Mouse (Mus musculus): ENCODE data around the gene Mink1.

The Mink1 gene

GRCm38 (mm10) chr11:70647716-70648420 lies 85.2 kb downstream of the Mink1 start:
- ChIA-PET POLR2A (interaction anchor here (0.7 to 23.0 kb wide), 56 partner anchors 8 to 728 kb away, joined by 3 to 737 read pairs (median 8); partner anchors contain the start of genes Spag7 (in 4 of the 4), 4930544D05Rik (in 3 of the 4), Inca1 (in 3 of the 4) and Kif1c (in 3 of the 4)), CTCF (interaction anchor here in 2 of 4 experiments (0.7 to 2.0 kb wide), 10 partner anchors 19 to 771 kb away, joined by 3 to 21 read pairs (median 4); partner anchors contain the start of genes Spag7 (in 2 of the 2), Camta2 (in 1 of the 2) and Slc2a4 (in 1 of the 2))

- ChIA-PET POLR2A (interaction anchor here in 3 of 4 experiments (1.1 to 23.0 kb wide), 10 partner anchors 9 to 124 kb away, joined by 3 to 737 read pairs (median 32); partner anchors contain the start of genes Spag7 (in 3 of the 3), Eno3 (in 2 of the 3), 4930544D05Rik (in 1 of the 3) and Camta2 (in 1 of the 3)), CTCF (no interaction called here)
Observed at GRCm38 (mm10) chr11:70648512-70648911, 85.8 kb downstream of the Mink1 start.

- CTCF ChIA-PET, result interaction anchor here in 1 of 4 experiments (0.6 kb wide), 1 partner anchor 128 kb away, joined by 3 read pairs; no protein-coding TSS in a partner anchor
Observed at GRCm38 (mm10) chr11:70649185-70649734, 86.6 kb downstream of the Mink1 start.

GRCm38 (mm10) chr11:70650322-70651175 lies 87.9 kb downstream of the Mink1 start:
- POLR2A ChIA-PET, result interaction anchor here (0.6 to 23.0 kb wide), 9 partner anchors 11 to 355 kb away, joined by 3 to 737 read pairs (median 3); partner anchors contain the start of genes Spag7 (in 3 of the 4), Arrb2 (in 1 of the 4), Camta2 (in 1 of the 4) and Eno3 (in 1 of the 4)
- CTCF ChIA-PET, result interaction anchor here in 1 of 4 experiments (0.7 to 0.9 kb wide), 2 partner anchors 8 to 18 kb away, joined by 3 to 4 read pairs; partner anchors contain the start of gene Spag7

More at GRCm38 (mm10) chr11:70649185-70649734, 86.6 kb downstream of the Mink1 start:
- POLR2A ChIA-PET, result interaction anchor here in 3 of 4 experiments (1.0 to 23.0 kb wide), 7 partner anchors 10 to 192 kb away, joined by 3 to 737 read pairs (median 4); partner anchors contain the start of genes Spag7 (in 3 of the 3), 4930544D05Rik (in 1 of the 3), Camta2 (in 1 of the 3) and Eno3 (in 1 of the 3)

GRCm38 (mm10) chr11:70651391-70651790 lies 88.7 kb downstream of the Mink1 start:
- CTCF ChIA-PET, result no interaction called here
- POLR2A ChIA-PET, result interaction anchor here (1.0 to 23.0 kb wide), 8 partner anchors 13 to 219 kb away, joined by 3 to 737 read pairs (median 23); partner anchors contain the start of genes Spag7 (in 4 of the 4), Arrb2 (in 1 of the 4), Camta2 (in 1 of the 4) and Eno3 (in 1 of the 4)

DNA sequence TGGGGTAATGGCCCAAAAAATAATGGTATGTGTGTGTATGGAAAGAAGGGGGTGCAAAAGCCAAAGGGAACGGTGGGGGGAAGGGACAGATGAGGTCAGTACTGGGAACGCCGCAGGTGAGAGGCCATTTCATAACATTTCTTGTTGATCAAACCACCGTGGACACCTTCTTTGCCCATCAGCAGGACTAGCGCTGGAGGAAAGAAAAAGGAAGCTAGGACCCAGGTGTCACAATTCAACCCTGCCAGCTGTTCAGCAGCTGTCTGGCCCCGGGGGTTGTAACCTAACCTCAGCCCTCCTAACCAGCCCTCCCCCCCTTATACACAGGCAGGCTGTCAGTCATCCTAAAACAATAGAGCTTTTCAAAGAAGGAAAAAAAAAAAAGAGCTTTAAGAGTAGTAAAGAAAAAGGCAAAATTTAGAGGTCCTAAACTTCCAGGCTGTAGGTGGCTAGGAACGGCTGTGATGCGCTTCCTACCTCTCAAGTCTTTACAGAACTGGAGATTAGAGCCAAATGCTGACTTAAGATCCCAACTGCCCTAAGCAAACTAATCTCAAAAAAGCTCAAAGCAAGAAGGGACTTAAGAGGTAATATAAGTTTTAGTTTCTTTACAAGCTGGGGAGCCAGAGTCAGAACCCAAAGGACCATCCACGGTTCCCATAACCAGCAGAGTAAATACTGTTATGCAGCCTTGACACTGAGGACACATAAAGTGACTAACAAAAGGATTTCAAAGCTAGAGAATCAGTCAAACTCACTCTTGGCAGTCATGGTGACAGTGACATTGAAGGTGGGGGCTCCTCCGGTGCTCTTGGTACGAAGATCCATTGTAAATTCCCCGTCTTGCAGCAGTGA lies 89.6 kb downstream of the Mink1 start:
- ChIA-PET CTCF (interaction anchor here in 1 of 4 experiments (0.7 kb wide), 1 partner anchor 71 kb away, joined by 3 read pairs; no protein-coding TSS in a partner anchor), POLR2A (interaction anchor here (0.6 to 23.0 kb wide), 23 partner anchors 10 to 241 kb away, joined by 3 to 737 read pairs (median 3); partner anchors contain the start of genes Spag7 (in 4 of the 4), Arrb2 (in 2 of the 4), 4930544D05Rik (in 1 of the 4) and Camta2 (in 1 of the 4))

DNA sequence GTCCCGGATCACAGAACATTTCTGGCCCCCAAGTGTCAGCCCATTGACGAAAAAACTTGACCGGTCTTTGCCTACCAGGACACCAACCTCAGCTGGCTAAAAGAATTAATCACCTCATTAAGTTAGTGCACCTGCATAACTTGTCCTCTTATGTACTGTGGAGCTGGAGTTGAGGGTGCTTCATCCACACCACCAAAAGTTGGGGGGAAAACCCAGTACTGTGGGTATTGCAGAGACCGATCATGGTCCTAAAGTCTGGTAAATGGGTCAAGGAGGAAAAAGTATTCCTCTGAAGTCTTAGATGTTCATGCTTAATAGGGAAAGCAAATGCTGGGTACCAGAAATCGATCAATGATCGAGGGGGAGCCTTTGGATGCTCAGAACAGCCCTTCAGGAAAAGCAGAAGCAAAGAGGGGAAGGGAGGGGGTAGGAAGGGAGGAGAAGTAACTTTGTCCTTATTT lies 90.2 kb downstream of the Mink1 start:
- CTCF ChIA-PET, result interaction anchor here in 1 of 4 experiments (0.7 kb wide), 1 partner anchor 72 kb away, joined by 3 read pairs; no protein-coding TSS in a partner anchor
- POLR2A ChIA-PET, result interaction anchor here (0.6 to 23.0 kb wide), 21 partner anchors 12 to 367 kb away, joined by 3 to 737 read pairs (median 4); partner anchors contain the start of genes Spag7 (in 4 of the 4), Arrb2 (in 2 of the 4), 4930544D05Rik (in 1 of the 4) and Camta2 (in 1 of the 4)

DNA sequence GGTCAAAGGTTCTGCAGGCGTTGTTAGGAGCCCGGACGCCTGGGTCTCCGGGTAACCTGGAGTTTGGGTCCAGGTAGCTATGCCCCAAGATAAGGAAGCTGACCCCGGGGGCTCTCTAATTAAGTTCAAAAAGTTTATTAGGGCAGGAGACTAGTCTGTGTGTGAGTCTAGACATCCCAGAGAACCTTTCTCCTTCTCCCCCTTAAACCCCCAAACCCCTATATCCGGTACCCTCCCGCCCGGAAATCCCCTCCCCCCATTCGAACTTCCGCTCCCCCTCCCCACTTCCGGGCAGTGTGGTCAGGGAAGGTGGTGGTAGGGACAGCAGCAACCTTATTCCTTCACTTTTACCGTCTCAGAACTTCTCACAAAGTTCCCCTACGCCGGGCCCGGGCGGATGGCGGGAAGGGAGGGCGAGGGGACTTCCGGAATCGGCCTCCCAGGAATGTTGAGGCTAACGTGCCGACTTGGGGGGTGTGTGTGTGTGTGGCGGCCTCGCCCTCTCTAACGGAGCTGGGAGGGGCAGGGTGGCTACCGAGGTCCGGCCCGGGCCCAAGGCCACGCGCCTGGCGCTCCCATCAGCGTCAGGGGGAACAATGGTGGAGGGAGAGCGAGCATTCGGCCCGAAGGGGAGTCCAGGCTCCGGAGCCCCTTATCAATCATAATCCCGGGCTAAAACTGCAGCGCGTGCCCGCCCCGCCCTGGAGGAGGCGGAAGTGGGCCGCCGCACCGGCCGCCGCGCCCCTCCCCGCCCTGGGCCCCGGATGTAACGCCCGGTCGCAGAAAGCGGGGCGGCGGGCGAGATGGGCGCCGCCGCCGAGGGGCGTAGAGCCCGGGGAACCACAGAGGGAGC lies 90.9 kb downstream of the Mink1 start:
- CTCF ChIA-PET, result interaction anchor here in 1 of 4 experiments (0.6 kb wide), 1 partner anchor 77 kb away, joined by 3 read pairs; no protein-coding TSS in a partner anchor

GRCm38 (mm10) chr11:70654198-70654922 lies 91.7 kb downstream of the Mink1 start, which contains the start of gene Pfn1:
Gene Pfn1, minus strand, starts transcription at chr11:70654644.
- ChIA-PET POLR2A (interaction anchor here (0.5 to 23.0 kb wide), 18 partner anchors 2 to 223 kb away, joined by 3 to 737 read pairs (median 4); partner anchors contain the start of genes Spag7 (in 4 of the 4), Eno3 (in 1 of the 4), Gp1ba (in 1 of the 4) and Inca1 (in 1 of the 4)), CTCF (interaction anchor here in 2 of 4 experiments (0.6 to 1.4 kb wide), 2 partner anchors 15 to 76 kb away, joined by 3 to 5 read pairs; partner anchors contain the start of gene Spag7 (in 1 of the 2))

More for the DNA sequence above, 90.9 kb downstream of the Mink1 start:
- POLR2A ChIA-PET, result interaction anchor here (0.5 to 23.0 kb wide), 20 partner anchors 8 to 431 kb away, joined by 3 to 737 read pairs (median 4); partner anchors contain the start of genes Spag7 (in 4 of the 4), Arrb2 (in 2 of the 4), 4930544D05Rik (in 1 of the 4) and Derl2 (in 1 of the 4)

GRCm38 (mm10) chr11:70654923-70655570 lies 92.4 kb downstream of the Mink1 start:
- POLR2A ChIA-PET, result interaction anchor here (0.9 to 23.0 kb wide), 17 partner anchors 3 to 223 kb away, joined by 3 to 737 read pairs (median 4); partner anchors contain the start of genes Spag7 (in 4 of the 4), Rnf167 (in 3 of the 4), Slc25a11 (in 3 of the 4) and Arrb2 (in 1 of the 4)
- CTCF ChIA-PET, result interaction anchor here in 2 of 4 experiments (1.1 to 1.4 kb wide), 2 partner anchors 14 to 15 kb away, joined by 3 to 5 read pairs; partner anchors contain the start of gene Spag7 (in 1 of the 2)

GRCm38 (mm10) chr11:70655571-70656455 lies 93.1 kb downstream of the Mink1 start:
- ChIA-PET POLR2A (interaction anchor here (0.8 to 23.0 kb wide), 20 partner anchors 4 to 364 kb away, joined by 3 to 737 read pairs (median 4); partner anchors contain the start of genes Spag7 (in 4 of the 4), Rnf167 (in 3 of the 4), Slc25a11 (in 3 of the 4) and 4930544D05Rik (in 2 of the 4)), CTCF (interaction anchor here in 3 of 4 experiments (0.6 to 4.2 kb wide), 5 partner anchors 9 to 31 kb away, joined by 3 to 26 read pairs (median 4); partner anchors contain the start of genes Rnf167 (in 1 of the 3), Slc25a11 (in 1 of the 3) and Spag7 (in 1 of the 3))

- POLR2A ChIA-PET, result interaction anchor here (0.8 to 23.0 kb wide), 11 partner anchors 5 to 364 kb away, joined by 3 to 737 read pairs (median 34); partner anchors contain the start of genes Spag7 (in 4 of the 4), 4930544D05Rik (in 2 of the 4), Rnf167 (in 2 of the 4) and Slc25a11 (in 2 of the 4)
- CTCF ChIA-PET, result interaction anchor here in 3 of 4 experiments (0.6 to 4.2 kb wide), 4 partner anchors 9 to 31 kb away, joined by 3 to 26 read pairs (median 4); partner anchors contain the start of genes Rnf167 (in 1 of the 3), Slc25a11 (in 1 of the 3) and Spag7 (in 1 of the 3)
Observed at GRCm38 (mm10) chr11:70656456-70656927, 93.8 kb downstream of the Mink1 start.
